Mouse (Mus musculus) MN1 (cell line): Measurements from ENCODE around the gene Olfr591.
A peak's percentile ranks its signal among the peaks of the same experiment; 100 is the strongest.
"Not testable (repeated sequence)": the region's sequence is repeated elsewhere in the genome, so short reads cannot be mapped to it uniquely, and the experiment has no call there.

Experiments used
- DNase-seq: peaks from one replicate; pipeline ENCODE4 v3.0.0-alpha.2; 2016; ENCODE audit warnings: low spot score

Olfr591 gene

DNA sequence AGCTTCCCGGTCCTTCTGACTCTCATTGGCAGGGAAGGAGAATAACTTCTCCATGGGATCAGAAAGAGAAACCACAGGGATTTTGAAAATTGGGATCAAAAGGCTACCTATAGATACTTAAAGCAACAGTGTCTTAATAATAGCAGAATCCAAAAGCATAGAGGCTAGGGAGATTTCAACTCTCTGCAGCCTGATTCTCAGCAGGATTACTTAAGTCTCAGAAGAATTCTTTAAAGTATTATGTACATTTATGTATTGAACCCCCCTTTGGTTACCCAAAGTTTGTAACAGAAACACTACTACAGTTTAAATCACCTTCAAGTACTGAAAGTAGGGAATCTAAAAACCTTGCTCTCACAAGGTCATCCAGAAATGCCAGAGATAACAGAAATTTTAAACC lies at the start of gene Olfr591:
Gene Olfr591, minus strand, starts transcription at position 101 of the 400 bp plus-strand sequence.
- no peak for DNase-seq

DNA sequence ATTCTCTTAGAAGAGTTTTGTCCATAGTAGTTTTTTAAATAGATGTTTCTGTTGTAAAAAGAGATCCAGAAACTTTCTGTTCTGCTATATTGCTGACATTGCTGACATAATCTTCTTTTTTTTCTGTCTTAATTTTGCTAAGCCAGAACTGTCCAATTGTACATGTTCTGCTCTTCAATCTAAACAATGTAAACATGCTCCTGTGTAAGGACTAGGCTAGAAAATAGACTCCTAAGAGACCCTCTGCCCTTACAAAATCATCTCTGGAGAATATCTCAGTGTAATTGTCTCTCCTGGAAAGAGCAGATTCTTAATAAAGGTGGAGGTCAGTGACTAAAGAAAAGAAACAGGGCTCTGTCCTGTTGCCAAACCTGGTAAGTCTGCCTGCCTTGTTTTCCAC lies 38.6 kb upstream of the Olfr591 start, which contains the start of gene Olfr594:
Gene Olfr594, plus strand, starts transcription at position 301 of the 400 bp plus-strand sequence.
- DNase-seq = no peak

DNA sequence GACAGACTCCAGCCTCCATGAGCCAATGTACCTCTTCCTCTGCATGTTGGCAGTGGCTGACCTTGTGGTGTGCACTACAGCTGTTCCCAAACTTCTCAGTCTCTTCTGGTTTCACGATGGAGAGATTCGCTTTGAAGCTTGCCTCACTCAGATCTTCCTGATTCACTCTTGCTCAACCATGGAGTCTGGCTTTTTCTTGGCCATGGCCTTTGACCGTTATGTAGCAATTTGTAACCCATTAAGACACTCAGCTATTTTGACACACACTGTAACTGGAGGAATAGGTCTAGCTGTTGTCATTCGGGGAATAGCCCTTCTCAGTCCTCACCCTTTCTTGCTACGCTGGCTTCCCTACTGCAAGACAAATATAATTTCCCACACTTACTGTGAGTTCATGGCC lies 33.9 kb upstream of the Olfr591 start:
- not testable (repeated sequence) for DNase-seq

DNA sequence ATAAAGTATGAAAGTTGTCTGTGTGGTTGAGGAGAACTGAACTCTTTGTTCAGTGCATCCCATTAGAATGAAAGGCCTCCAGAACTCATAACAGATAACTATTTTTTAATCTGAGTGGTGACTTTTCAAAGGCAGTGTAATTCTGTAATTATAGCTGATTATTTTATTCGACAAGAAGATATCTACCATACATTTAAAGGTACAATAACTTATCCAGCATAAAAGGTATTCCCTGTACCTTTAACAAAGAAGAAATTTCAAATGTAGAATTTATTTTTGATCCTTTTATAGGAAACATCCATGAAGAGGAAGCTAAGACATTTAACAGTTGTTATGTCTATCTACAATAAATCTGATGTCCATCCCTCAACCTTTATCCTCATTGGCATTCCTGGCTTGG lies 33.4 kb upstream of the Olfr591 start, which contains the start of gene Olfr593:
Gene Olfr593, plus strand, starts transcription at position 301 of the 400 bp plus-strand sequence.
- no peak for DNase-seq

DNA sequence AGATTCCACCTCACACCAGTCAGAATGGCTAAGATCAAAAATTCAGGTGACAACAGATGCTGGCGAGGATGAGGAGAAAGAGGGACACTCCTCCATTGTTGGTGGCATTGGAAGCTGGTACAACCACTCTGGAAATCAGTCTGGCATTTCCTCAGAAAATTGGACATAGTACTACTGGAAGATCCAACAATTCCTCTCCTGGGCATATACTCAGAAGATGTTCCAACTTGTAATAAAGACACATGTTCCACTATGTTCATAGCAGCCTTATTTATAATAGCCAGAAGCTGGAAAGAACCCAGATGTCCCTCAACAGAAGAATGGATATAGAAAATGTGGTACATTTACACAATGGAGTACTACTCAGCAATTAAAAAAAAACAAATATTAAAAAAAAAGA lies 6.4 kb upstream of the Olfr591 start, which contains the start of gene Olfr592:
Gene Olfr592, plus strand, starts transcription at position 301 of the 400 bp plus-strand sequence.
- not testable (repeated sequence) for DNase-seq

DNA sequence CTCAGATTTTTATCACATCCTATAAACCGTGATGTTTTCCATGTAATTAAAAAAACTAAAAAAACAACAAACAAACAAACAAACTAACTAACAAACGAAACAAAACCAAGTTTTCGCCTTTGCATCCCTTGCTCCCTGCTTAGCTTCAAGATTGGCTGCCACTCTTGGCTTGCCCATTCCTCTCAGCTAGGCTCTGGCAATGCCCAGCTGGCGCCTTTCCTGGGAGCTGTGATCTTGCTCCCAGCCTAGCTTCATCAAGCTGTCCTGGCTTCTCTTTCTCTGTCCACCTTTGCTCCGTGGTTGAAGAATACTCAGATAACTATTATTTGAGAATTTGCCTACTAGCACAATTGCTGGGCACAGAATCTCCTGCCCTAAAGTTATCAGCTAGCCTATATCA lies 8.4 kb downstream of the Olfr591 start:
- no peak for DNase-seq

DNA sequence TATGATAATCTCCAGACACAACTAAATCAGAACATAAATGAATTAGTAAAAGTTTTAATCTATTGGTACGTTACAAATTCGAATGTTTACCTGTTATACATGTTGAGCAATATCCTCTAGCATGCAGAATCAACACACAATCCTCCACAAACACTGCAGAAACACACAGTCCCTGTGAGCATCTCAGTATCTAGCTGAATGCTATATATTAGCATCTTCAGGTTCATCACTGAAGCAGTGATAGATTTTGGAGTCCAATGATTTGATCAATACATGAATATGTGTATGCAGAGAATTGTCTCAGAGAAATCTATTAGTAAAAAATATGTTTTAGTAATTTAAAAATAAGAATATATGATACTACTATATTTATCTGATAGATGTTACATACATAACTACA lies 21.9 kb downstream of the Olfr591 start, which contains the start of gene Olfr589:
Gene Olfr589, minus strand, starts transcription at position 101 of the 400 bp plus-strand sequence.
- DNase-seq = no peak

DNA sequence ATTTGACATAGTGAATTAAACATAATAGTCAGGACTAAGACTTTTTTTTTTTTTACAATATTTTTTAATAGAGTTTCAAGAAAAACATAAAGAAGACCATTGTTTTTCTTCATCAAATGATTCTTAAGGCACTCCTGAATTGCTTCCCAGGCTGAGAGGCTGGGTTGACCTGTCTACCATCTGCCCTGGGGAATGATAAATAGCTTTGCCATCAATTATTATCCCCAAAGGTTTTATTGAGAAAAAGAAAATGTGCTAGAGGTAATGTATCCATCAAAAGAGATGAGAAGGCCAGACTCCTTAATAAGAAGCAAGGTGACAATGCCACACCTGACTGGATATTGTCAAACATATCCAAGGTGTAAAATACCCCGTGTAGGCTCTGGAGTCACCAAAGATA lies 37.6 kb downstream of the Olfr591 start, which contains the start of gene Olfr588-ps1:
Gene Olfr588-ps1, plus strand, starts transcription at position 301 of the 400 bp plus-strand sequence.
- DNase-seq = no peak

DNA sequence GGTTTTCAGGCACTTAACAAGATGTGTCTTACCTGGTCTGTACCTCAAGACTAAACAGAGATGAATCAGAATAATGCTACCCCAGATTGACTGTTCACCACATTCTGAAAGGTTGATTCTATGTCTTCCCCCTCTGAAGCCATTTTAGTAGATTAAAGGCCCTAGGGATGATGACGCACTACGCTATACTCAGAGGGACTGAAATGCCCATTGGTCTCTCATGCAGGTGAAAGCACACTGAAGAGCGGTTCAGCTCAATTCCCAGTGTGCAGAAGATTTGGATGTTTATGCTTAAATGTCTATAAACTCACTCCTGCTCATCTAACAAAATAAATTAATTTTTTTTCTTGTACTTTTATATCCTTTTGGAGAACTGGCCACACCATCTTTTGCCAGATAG lies 52.6 kb downstream of the Olfr591 start, which contains the start of gene Olfr586:
Gene Olfr586, minus strand, starts transcription at position 101 of the 400 bp plus-strand sequence.
- DNase-seq = no peak

DNA sequence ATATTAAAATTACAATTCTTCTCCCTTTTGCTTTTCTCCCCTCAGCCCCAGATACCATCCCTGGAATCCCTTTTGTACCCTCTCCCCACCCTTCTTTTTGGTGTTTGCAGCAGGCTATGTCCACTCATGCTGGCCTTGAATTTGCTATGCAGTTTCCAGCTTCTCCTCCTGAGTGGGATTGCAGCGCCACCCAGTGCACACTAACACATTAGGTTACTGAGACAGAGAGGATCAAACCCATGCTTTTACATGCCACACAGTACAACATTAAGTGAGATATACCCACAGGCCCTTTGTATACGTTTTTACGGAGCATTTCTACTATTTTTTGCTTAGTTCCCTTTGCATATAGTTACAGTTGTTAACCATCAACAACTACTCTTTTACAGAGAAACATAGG lies 58.7 kb downstream of the Olfr591 start:
- DNase-seq = peak; percentile 19
